9 mouse cellular contexts compared by ENCODE assay signal in genomic region chr10:117718161-117719119, GRCm38 (mm10). TPM values are rescaled to one million over a fixed set of nuclear protein-coding genes. Genes with fewer than 3 reads are reported as not detected.
DNase-seq lines count a peak whose midpoint lies in the region; ATAC-seq and TF ChIP-seq lines count a peak whose summit lies in the region.
"Had no signal": no experiment of that assay in that cellular context is flagged by ENCODE, and none has a peak within 500 bp of the region (broad histone marks: within the 10 kb centered on the region; RNA-seq: fewer than 3 reads in every experiment).

No protein-coding gene starts in this region.

- no peak overlapping the region for H3K4me2 ChIP-seq in forebrain, embryonic 14.5 days (ENCODE audit: low read length)
- no peak overlapping the region for H3K4me2 ChIP-seq in forebrain, embryonic 11.5 days (ENCODE audit: low read depth, low read length, severe bottlenecking)
- 0 out of 2 replicates have a peak overlapping the region, but pooled peaks have one; percentile 21 for H3K4me2 ChIP-seq in kidney, embryonic 15.5 days
- H3K4me2 ChIP-seq: liver, embryonic 13.5 days had no signal

- no peak for TF ChIP-seq POLR2A in testis, adult 2 months (IDR thresholded peaks at IDR 0.05; ENCODE audit: control insufficient read depth, low read depth, low read length)

- no peaks in the 10 kb centered on the region for H3K4me1 ChIP-seq in forebrain, embryonic 14.5 days (ENCODE audit: control insufficient read depth, insufficient read depth, low read length)
- H3K4me1 ChIP-seq in forebrain, embryonic 11.5 days (replicated peaks; ENCODE audit: control insufficient read depth, insufficient read depth, low read length): peaks cover 4% of the 10 kb centered on the region; the same call in 1 of the 2 replicates
- H3K4me1 ChIP-seq in testis, adult 2 months (ENCODE audit: control insufficient read depth, insufficient read depth, low read length): peaks cover 2% of the 10 kb centered on the region
- H3K4me1 ChIP-seq in kidney, embryonic 15.5 days: peaks cover 17% of the 10 kb centered on the region

- no peaks in the 10 kb centered on the region for H3K79me2 ChIP-seq in macrophage (ENCODE audit: inconsistent target)

- 66% methylated on average over 19 of the region's 19 CpGs for WGBS in forebrain, embryonic 14.5 days
- 68% methylated on average over 19 of the region's 19 CpGs for WGBS in forebrain, embryonic 11.5 days
- WGBS in kidney, embryonic 15.5 days: 56% methylated on average over 19 of the region's 19 CpGs
- WGBS in macrophage (ENCODE audit: missing documents): 76% methylated on average over 17 of the region's 19 CpGs

- H3K27ac ChIP-seq in forebrain, embryonic 14.5 days (ENCODE audit: low read depth, low read length): peak overlapping the region; percentile 36; the same call in 1 of the 2 replicates
- no peak overlapping the region for H3K27ac ChIP-seq in forebrain, embryonic 11.5 days (ENCODE audit: low read depth, low read length)
- H3K27ac ChIP-seq in testis, adult 2 months (ENCODE audit: control insufficient read depth, insufficient read depth, low read depth, low read length): peak overlapping the region; percentile 53; the same call in 1 of the 2 replicates
- peak overlapping the region; percentile 45; the same call in 1 of the 2 replicates for H3K27ac ChIP-seq in kidney, embryonic 15.5 days
- peak overlapping the region; percentile 96 for H3K27ac ChIP-seq in macrophage
- H3K27ac ChIP-seq: liver, embryonic 13.5 days had no signal

- H3K4me3 ChIP-seq in forebrain, embryonic 14.5 days (ENCODE audit: low read depth, low read length): no peak overlapping the region
- no peak overlapping the region for H3K4me3 ChIP-seq in forebrain, embryonic 11.5 days (ENCODE audit: low read depth, low read length)
- no peak overlapping the region for H3K4me3 ChIP-seq in testis, adult 2 months (ENCODE audit: control insufficient read depth, low read depth, low read length)
- H3K4me3 ChIP-seq in kidney, embryonic 15.5 days (replicated peaks): no peak overlapping the region
- H3K4me3 ChIP-seq in macrophage (ENCODE audit: inconsistent target): no peak overlapping the region
- H3K4me3 ChIP-seq: liver, embryonic 13.5 days had no signal

- no peaks in the 10 kb centered on the region for H3K36me3 ChIP-seq in forebrain, embryonic 14.5 days (ENCODE audit: control insufficient read depth, insufficient read depth, low read length)
- H3K36me3 ChIP-seq in forebrain, embryonic 11.5 days (ENCODE audit: control insufficient read depth, insufficient read depth, low read length): no peaks in the 10 kb centered on the region
- H3K36me3 ChIP-seq in testis, adult 2 months (ENCODE audit: control insufficient read depth, insufficient read depth, low read length): no peaks in the 10 kb centered on the region
- no peaks in the 10 kb centered on the region for H3K36me3 ChIP-seq in kidney, embryonic 15.5 days
- H3K36me3 ChIP-seq in macrophage (ENCODE audit: inconsistent target): no peaks in the 10 kb centered on the region
- H3K36me3 ChIP-seq: liver, embryonic 13.5 days had no signal

- H3K9me3 ChIP-seq in forebrain, embryonic 14.5 days (replicated peaks; ENCODE audit: control insufficient read depth, low read length): no peaks in the 10 kb centered on the region
- H3K9me3 ChIP-seq in forebrain, embryonic 11.5 days (ENCODE audit: control insufficient read depth, low read length): no peaks in the 10 kb centered on the region
- H3K9me3 ChIP-seq in kidney, embryonic 15.5 days (replicated peaks): no peaks in the 10 kb centered on the region
- H3K9me3 ChIP-seq: liver, embryonic 13.5 days had no signal

- DNase-seq in forebrain, embryonic 14.5 days (ENCODE audit: low spot score): peak; percentile 13
- no peak for DNase-seq in forebrain, embryonic 11.5 days (ENCODE audit: low spot score)
- DNase-seq in testis, postnatal 14 days (ENCODE audit: low spot score): no peak
- no peak for DNase-seq in cerebellum, adult 9-10 months
- DNase-seq: liver, embryonic 13.5 days had no signal

- no peak overlapping the region for H3K9ac ChIP-seq in forebrain, embryonic 14.5 days (ENCODE audit: low read length)
- H3K9ac ChIP-seq in forebrain, embryonic 11.5 days (ENCODE audit: low read length): no peak overlapping the region
- H3K9ac ChIP-seq in kidney, embryonic 15.5 days: no peak overlapping the region
- H3K9ac ChIP-seq: liver, embryonic 13.5 days had no signal

- no peaks in the 10 kb centered on the region for H3K27me3 ChIP-seq in forebrain, embryonic 14.5 days (replicated peaks; ENCODE audit: control insufficient read depth, insufficient read depth, low read length)
- H3K27me3 ChIP-seq in forebrain, embryonic 11.5 days (ENCODE audit: control insufficient read depth, insufficient read depth, low read length): no peaks in the 10 kb centered on the region
- H3K27me3 ChIP-seq in testis, adult 2 months (ENCODE audit: control insufficient read depth, insufficient read depth, low read length): no peaks in the 10 kb centered on the region
- H3K27me3 ChIP-seq in kidney, embryonic 15.5 days: no peaks in the 10 kb centered on the region
- H3K27me3 ChIP-seq: liver, embryonic 13.5 days had no signal

- TF ChIP-seq CTCF in testis, adult 2 months (IDR thresholded peaks at IDR 0.05; ENCODE audit: control insufficient read depth, insufficient read depth, insufficient replicate concordance, low read depth, low read length): no peak

- no peak for ATAC-seq in forebrain, embryonic 14.5 days
- no peak for ATAC-seq in forebrain, embryonic 11.5 days (replicated peaks; ENCODE audit: low FRiP score)
- ATAC-seq in kidney, embryonic 15.5 days (replicated peaks; ENCODE audit: low FRiP score): no peak
- ATAC-seq in erythroid progenitor cell, adult 5-6 weeks (replicated peaks; ENCODE audit: low FRiP score, poor library complexity, severe bottlenecking): no peak

RNA-seq across cellular contexts. Expression of gene Mdm2, which starts 7.9 kb away (rescaled TPM):
- polyA plus RNA-seq in forebrain, embryonic 14.5 days (2014; fragmentation: Nextera tagmentation; extraction: Ambion mirVana): 33.0 and 47.7 TPM in 2 replicates
- 75.9 and 91.6 TPM in 2 replicates for polyA plus RNA-seq in forebrain, embryonic 11.5 days (2014; fragmentation: Nextera tagmentation; extraction: Ambion mirVana)
- polyA plus RNA-seq in testis, adult 2 months (2012; rRNA removed): 95.4 and 99.3 TPM in 2 replicates
- polyA plus RNA-seq in kidney, embryonic 15.5 days (2015; fragmentation: Nextera tagmentation; extraction: Ambion mirVana): 47.4 and 49.7 TPM in 2 replicates
- 1,000 to 10,000 TPM in 12 of 26 experiments, 100 to 1,000 TPM in 14; 488 to 3,376 (median 837) TPM for total RNA-seq in macrophage (2018; cell fraction: chromatin; rRNA removed)
- total RNA-seq in macrophage (2018; cell fraction: cytosol; rRNA removed): 100 to 1,000 TPM in 16 of 26 experiments, 10 to 100 TPM in 10; 72.5 to 455 (median 128) TPM
- 1,000 to 10,000 TPM in 7 of 26 experiments, 100 to 1,000 TPM in 19; 303 to 1,681 (median 684) TPM for total RNA-seq in macrophage (2018; cell fraction: nucleus; rRNA removed)
- polyA plus RNA-seq in macrophage (2018): 68.8 to 97.8 TPM (median 84.1 TPM) in 3 replicates
- 82.2 and 84.7 TPM in 2 replicates for total RNA-seq in erythroid progenitor cell, adult 5-6 weeks (2015; ENCODE audit: low replicate concordance)
- 64.4 and 82.0 TPM in 2 replicates for total RNA-seq in erythroid progenitor cell, adult 5-6 weeks (2017; ENCODE audit: low replicate concordance)

RNA-seq across cellular contexts. Expression of gene Slc35e3, which starts 27.7 kb away (rescaled TPM):
- 17.7 and 20.1 TPM in 2 replicates for polyA plus RNA-seq in forebrain, embryonic 14.5 days (2014; fragmentation: Nextera tagmentation; extraction: Ambion mirVana)
- polyA plus RNA-seq in forebrain, embryonic 11.5 days (2014; fragmentation: Nextera tagmentation; extraction: Ambion mirVana): 21.9 and 22.2 TPM in 2 replicates
- polyA plus RNA-seq in testis, adult 2 months (2012; rRNA removed): 2.3 and 2.7 TPM in 2 replicates
- 14.8 and 15.0 TPM in 2 replicates for polyA plus RNA-seq in kidney, embryonic 15.5 days (2015; fragmentation: Nextera tagmentation; extraction: Ambion mirVana)
- total RNA-seq in macrophage (2018; cell fraction: chromatin; rRNA removed): 10 to 100 TPM in 9 of 26 experiments, 1 to 10 TPM in 17; 5.3 to 16.2 (median 8.5) TPM
- 10 to 100 TPM in 7 of 26 experiments, 1 to 10 TPM in 19; 6.6 to 12.5 (median 8.7) TPM for total RNA-seq in macrophage (2018; cell fraction: cytosol; rRNA removed)
- total RNA-seq in macrophage (2018; cell fraction: nucleus; rRNA removed): 10 to 100 TPM in 25 of 26 experiments, 1 to 10 TPM in 1; 9.2 to 24.5 (median 13.9) TPM
- polyA plus RNA-seq in macrophage (2018): 6.8 to 12.7 TPM (median 9.9 TPM) in 3 replicates
- 1.8 TPM in 1 of 2 replicates, not detected in the other for total RNA-seq in erythroid progenitor cell, adult 5-6 weeks (2015; ENCODE audit: low replicate concordance)
- total RNA-seq in erythroid progenitor cell, adult 5-6 weeks (2017; ENCODE audit: low replicate concordance): 2.3 TPM in 1 of 2 replicates, not detected in the other
